Mouse (Mus musculus) embryo, embryonic 10.5 days (tissue): ENCODE measurements around the gene Pex7.

Experiments used
- DNase-seq: peaks from one replicate; pipeline ENCODE4 v3.0.0-alpha.2; 2015; ENCODE audit warnings: low spot score

Gene Pex7

GRCm38 (mm10) chr10:19907246-19907804 lies at the start of gene Pex7:
Gene Pex7 (minus strand): TSS chr10:19907689.
- peak; percentile 96 for DNase-seq

- DNase-seq: no peak
These were observed 49.3 kb upstream of the Pex7 start for GRCm38 (mm10) chr10:19956745-19957144.

GRCm38 (mm10) chr10:19955817-19956216 lies 48.3 kb upstream of the Pex7 start:
- no peak for DNase-seq

GRCm38 (mm10) chr10:19954572-19954971 lies 47.1 kb upstream of the Pex7 start:
- no peak for DNase-seq

GRCm38 (mm10) chr10:19953032-19953761 lies 45.7 kb upstream of the Pex7 start:
- DNase-seq: no peak

- DNase-seq: no peak
These were observed 41.6 kb upstream of the Pex7 start for GRCm38 (mm10) chr10:19949106-19949505.

GRCm38 (mm10) chr10:19948381-19948780 lies 40.9 kb upstream of the Pex7 start:
- DNase-seq: no peak

- no peak for DNase-seq
These were observed 40.4 kb upstream of the Pex7 start for GRCm38 (mm10) chr10:19947901-19948300.

GRCm38 (mm10) chr10:19947441-19947840 lies 40.0 kb upstream of the Pex7 start:
- DNase-seq: no peak

GRCm38 (mm10) chr10:19946644-19947043 lies 39.2 kb upstream of the Pex7 start:
- no peak for DNase-seq

- DNase-seq: no peak
These were observed 38.2 kb upstream of the Pex7 start for GRCm38 (mm10) chr10:19945651-19946050.

GRCm38 (mm10) chr10:19942621-19943020 lies 35.1 kb upstream of the Pex7 start:
- no peak for DNase-seq

- no peak for DNase-seq
These were observed 34.4 kb upstream of the Pex7 start for GRCm38 (mm10) chr10:19941914-19942313.

- no peak for DNase-seq
These were observed 33.6 kb upstream of the Pex7 start for GRCm38 (mm10) chr10:19941063-19941462.

- no peak for DNase-seq
These were observed 33.1 kb upstream of the Pex7 start for GRCm38 (mm10) chr10:19940626-19941025.

GRCm38 (mm10) chr10:19940127-19940526 lies 32.6 kb upstream of the Pex7 start:
- no peak for DNase-seq

GRCm38 (mm10) chr10:19939282-19939705 lies 31.8 kb upstream of the Pex7 start:
- DNase-seq: no peak

- DNase-seq: no peak
These were observed 31.2 kb upstream of the Pex7 start for GRCm38 (mm10) chr10:19938738-19939137.

- DNase-seq: no peak
These were observed 29.6 kb upstream of the Pex7 start for GRCm38 (mm10) chr10:19936961-19937708.

- peak; percentile 13 for DNase-seq
These were observed 28.4 kb upstream of the Pex7 start for GRCm38 (mm10) chr10:19935821-19936367.

GRCm38 (mm10) chr10:19935295-19935623 lies 27.8 kb upstream of the Pex7 start:
- peak; percentile 39 for DNase-seq

- peak; percentile 64 for DNase-seq
These were observed 27.1 kb upstream of the Pex7 start, which contains the start of gene Map3k5 for GRCm38 (mm10) chr10:19934384-19935294. Gene Map3k5 (plus strand): TSS chr10:19934472.
